Mouse (Mus musculus): Measurements from ENCODE around the gene Clip4.

DNA sequence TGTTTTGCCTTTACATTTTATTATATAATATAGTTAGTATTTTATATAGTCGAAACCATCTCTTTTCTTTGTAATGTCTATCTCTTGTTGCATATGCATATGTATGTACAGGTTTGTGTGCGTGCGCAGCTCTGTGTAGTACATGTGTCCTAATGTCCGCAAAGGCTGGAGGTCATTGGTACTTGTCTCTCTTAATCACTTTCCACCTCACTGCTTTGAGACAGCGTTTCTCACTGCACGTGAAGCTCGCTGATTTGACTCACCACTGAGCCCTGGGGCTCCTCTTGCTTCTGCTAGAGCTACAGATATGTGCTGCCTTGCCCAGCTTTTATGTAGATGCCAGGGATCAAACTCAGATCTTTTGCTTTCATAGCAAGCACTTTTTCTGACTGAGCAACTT lies 7.7 kb upstream of the Clip4 start:
- no peak for TF ChIP-seq HCFC1 (IDR thresholded peaks at IDR 0.05; ENCODE audit: borderline replicate concordance, insufficient read depth, low read length)
- TF ChIP-seq ZC3H11A (IDR thresholded peaks at IDR 0.05; ENCODE audit: borderline replicate concordance, low read depth, low read length) = no peak
- no peak for TF ChIP-seq MAFK (IDR thresholded peaks at IDR 0.05; ENCODE audit: insufficient read depth, low read depth, low read length)
